Mouse (Mus musculus) intestine, postnatal 0 days (tissue): Measurements from ENCODE around the gene Gm49373. TPM values are rescaled to one million over a fixed set of nuclear protein-coding genes. Genes with fewer than 3 reads are reported as not detected.

ENCODE experiments used
- ATAC-seq: fragments of 200-750 bp; cut with Nextera tagmentation; 2 replicates; pipeline ENCODE4 v1.8.0; 2017; ENCODE audit warnings: mild to moderate bottlenecking, moderate TSS enrichment, moderate library complexity
- H3K27ac ChIP-seq: fragments of 300-500 bp; sonication (generic); 2 replicates; pipeline ENCODE4 v1.5.1; 2014; ENCODE audit warnings: mild to moderate bottlenecking, low read depth, low read length, moderate library complexity
- H3K27me3 ChIP-seq: fragments of 300-500 bp; sonication (generic); replicated peaks from 2 replicates; pipeline ENCODE4 v1.6.1; 2014; ENCODE audit warnings: low read length, mixed read lengths; ENCODE audit not compliant: control insufficient read depth, insufficient read depth
- H3K36me3 ChIP-seq: fragments of 300-500 bp; sonication (generic); 2 replicates; pipeline ENCODE4 v1.6.1; 2014; ENCODE audit warnings: mild to moderate bottlenecking, moderate library complexity; ENCODE audit not compliant: control insufficient read depth, insufficient read depth
- H3K4me1 ChIP-seq: fragments of 300-500 bp; sonication (generic); replicated peaks from 2 replicates; pipeline ENCODE4 v1.6.1; 2014; ENCODE audit warnings: antibody characterized with exemption, low read length, mixed read lengths; ENCODE audit not compliant: control insufficient read depth, insufficient read depth
- H3K4me2 ChIP-seq: fragments of 300-500 bp; sonication (generic); replicated peaks from 2 replicates; pipeline ENCODE4 v1.6.1; 2014; ENCODE audit warnings: low read depth, mild to moderate bottlenecking, moderate library complexity
- H3K4me3 ChIP-seq: fragments of 300-500 bp; sonication (generic); 2 replicates; pipeline ENCODE4 v1.5.1; 2014; ENCODE audit warnings: low read depth, low read length
- H3K9ac ChIP-seq: fragments of 300-500 bp; sonication (generic); 2 replicates; pipeline ENCODE4 v1.6.1; 2014; ENCODE audit warnings: mild to moderate bottlenecking, low read depth, low read length
- H3K9me3 ChIP-seq: fragments of 300-500 bp; sonication (generic); 2 replicates; pipeline ENCODE4 v1.6.1; 2016; ENCODE audit warnings: mixed run types; ENCODE audit not compliant: control insufficient read depth
- CTCF ChIP-seq: sonication (generic); IDR thresholded peaks from 2 replicates; pipeline ENCODE4 v1.5.1; 2016; ENCODE audit warnings: low read depth, mild to moderate bottlenecking, control low read depth, antibody characterized with exemption, moderate library complexity
- WGBS: fragments of 180-500 bp; shearing (Covaris S2); extraction: QIAGEN DNeasy Blood & Tissue Kit; methylation state at CpG from one replicate; pipeline ENCODE4 v1.1.7; 2014; 5-methylcytosine and 5-hydroxymethylcytosine counted together
- polyA plus RNA-seq: library from polyadenylated mRNA; unstranded; fragments of >200 nt; fragmentation: Nextera tagmentation; extraction: Ambion mirVana; gene quantifications from 2 replicates; pipeline ENCODE4 v1.2.1, GENCODE M21; 2015

Gm49373 gene
- polyA plus RNA-seq, 1 experiment from 2014 or later, result 0.13 TPM

- Histone ChIP-seq H3K4me3 (peak within 1 kb of the TSS; percentile 53), H3K27ac (no peak within 1 kb of the TSS; the same call in 1 of the 2 replicates), H3K27me3 (peaks cover 50% of the 10 kb centered on the region), H3K36me3 (peaks cover 8% of the 10 kb centered on the region; the same call in 1 of the 2 replicates), H3K9ac (peak within 1 kb of the TSS; percentile 42), H3K9me3 (no peaks in the 10 kb centered on the region), H3K4me2 (peak within 1 kb of the TSS; percentile 95), H3K4me1 (peaks cover 20% of the 10 kb centered on the region)
- no peak for TF ChIP-seq CTCF
- ATAC-seq, result no peak
- WGBS, result under 1% methylated on average over 31 of the region's 35 CpGs
Observed at GRCm38 (mm10) chr9:21031896-21032351, 41.0 kb downstream of the Gm49373 start, which contains the start of gene Icam5. Gene Icam5 (plus strand): TSS chr9:21032073.

GRCm38 (mm10) chr9:21031251-21031895 lies 41.5 kb downstream of the Gm49373 start:
- WGBS, result under 1% methylated on average over 36 of the region's 36 CpGs

DNA sequence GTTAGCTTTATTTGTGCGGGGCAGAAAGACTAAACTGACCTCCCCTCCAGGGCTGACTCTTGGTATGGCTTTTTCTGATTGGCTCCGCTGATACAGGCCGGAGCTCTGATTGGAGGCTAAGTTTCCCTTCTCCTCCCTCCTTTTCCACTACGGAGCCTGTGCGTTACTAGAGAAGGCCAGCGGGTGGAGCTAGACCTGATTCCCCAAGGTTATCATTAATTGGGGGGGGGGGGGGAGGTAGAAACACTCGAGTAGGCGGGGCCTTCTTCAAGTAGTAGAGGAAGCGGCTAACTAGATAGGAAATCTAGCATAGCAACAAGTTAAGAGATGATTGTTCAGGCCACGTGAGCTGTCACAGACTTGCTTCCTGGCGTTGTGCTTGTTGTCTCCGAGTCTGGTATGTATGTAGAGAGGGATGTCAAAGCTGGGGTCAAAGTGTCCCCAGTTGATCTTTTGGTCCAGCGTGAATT lies 42.1 kb downstream of the Gm49373 start:
- Histone ChIP-seq H3K9me3 (no peaks in the 10 kb centered on the region), H3K36me3 (peaks cover 8% of the 10 kb centered on the region; the same call in 1 of the 2 replicates), H3K4me3 (peak overlapping the region; percentile 53), H3K27me3 (peaks cover 39% of the 10 kb centered on the region), H3K4me1 (peaks cover 20% of the 10 kb centered on the region), H3K9ac (peak overlapping the region; percentile 26), H3K27ac (no peak overlapping the region), H3K4me2 (peak overlapping the region; percentile 95)
- TF ChIP-seq CTCF, result peak; percentile 77
- under 1% methylated on average over 13 of the region's 13 CpGs for WGBS
- ATAC-seq, result peak; percentile 74

More at GRCm38 (mm10) chr9:21031251-21031895, 41.5 kb downstream of the Gm49373 start:
- H3K27me3 ChIP-seq, result peaks cover 45% of the 10 kb centered on the region
- peak overlapping the region; percentile 95 for H3K4me2 ChIP-seq
- H3K4me3 ChIP-seq, result peak overlapping the region; percentile 53
- no peak for TF ChIP-seq CTCF
- peak; percentile 23 for ATAC-seq
- no peaks in the 10 kb centered on the region for H3K9me3 ChIP-seq
- peaks cover 20% of the 10 kb centered on the region for H3K4me1 ChIP-seq
- H3K36me3 ChIP-seq, result peaks cover 8% of the 10 kb centered on the region; the same call in 1 of the 2 replicates
- no peak overlapping the region; the same call in 1 of the 2 replicates for H3K27ac ChIP-seq
- peak overlapping the region; percentile 26 for H3K9ac ChIP-seq

DNA sequence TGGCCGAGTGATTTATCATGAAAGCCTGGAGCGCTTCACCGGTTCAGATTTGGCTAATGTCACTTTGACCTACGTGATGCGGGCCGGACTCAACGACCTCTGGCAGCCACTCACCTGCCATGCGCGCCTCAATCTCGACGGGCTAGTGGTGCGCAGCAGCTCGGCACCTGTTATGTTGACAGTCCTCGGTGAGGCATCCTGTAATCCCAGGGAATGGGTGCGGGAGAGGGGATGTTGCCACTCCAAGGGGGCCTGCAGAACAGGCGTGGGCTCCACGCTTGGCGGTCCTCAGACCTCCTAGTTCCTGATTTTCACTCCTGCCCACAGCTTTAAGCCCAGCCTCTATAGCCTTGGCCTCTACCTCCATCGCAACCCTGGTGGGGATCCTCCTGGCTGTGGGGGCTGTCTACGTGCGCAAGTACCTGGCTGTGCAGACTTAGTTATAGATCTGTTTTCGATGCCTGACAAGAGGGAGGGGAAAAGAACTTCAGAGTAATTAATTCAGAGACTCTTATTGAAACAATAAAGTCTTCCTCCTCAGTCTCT lies 42.8 kb downstream of the Gm49373 start:
- Histone ChIP-seq H3K27ac (no peak overlapping the region), H3K27me3 (peaks cover 32% of the 10 kb centered on the region), H3K4me1 (peaks cover 20% of the 10 kb centered on the region), H3K36me3 (peaks cover 8% of the 10 kb centered on the region; the same call in 1 of the 2 replicates), H3K4me3 (peak overlapping the region; percentile 53), H3K4me2 (peak overlapping the region; percentile 95), H3K9ac (no peak overlapping the region), H3K9me3 (no peaks in the 10 kb centered on the region)
- no peak for ATAC-seq
- WGBS, result 29% methylated on average over 22 of the region's 22 CpGs
- no peak for TF ChIP-seq CTCF

- H3K9ac ChIP-seq, result 0 out of 2 replicates have a peak within 1 kb of the TSS, but pooled peaks have one; percentile 22
- WGBS, result 2% methylated on average over 37 of the region's 37 CpGs
- H3K4me2 ChIP-seq, result peak within 1 kb of the TSS; percentile 95
Observed at GRCm38 (mm10) chr9:21029291-21030054, 43.4 kb downstream of the Gm49373 start, which contains the start of gene Icam4. Gene Icam4 (plus strand): TSS chr9:21029373.

More at GRCm38 (mm10) chr9:21029291-21030054, 43.4 kb downstream of the Gm49373 start, which contains the start of gene Icam4:
- H3K9me3 ChIP-seq, result no peaks in the 10 kb centered on the region
- peaks cover 8% of the 10 kb centered on the region; the same call in 1 of the 2 replicates for H3K36me3 ChIP-seq
- peaks cover 19% of the 10 kb centered on the region for H3K4me1 ChIP-seq
- ATAC-seq, result peak; percentile 28; the same call in 1 of the 2 replicates
- TF ChIP-seq CTCF, result peak; percentile 96
- H3K27me3 ChIP-seq, result peaks cover 26% of the 10 kb centered on the region
- no peak within 1 kb of the TSS for H3K27ac ChIP-seq
- peak within 1 kb of the TSS; percentile 53 for H3K4me3 ChIP-seq
